Mouse (Mus musculus): ENCODE data around the gene Tpr. TPM values are rescaled to one million over a fixed set of nuclear protein-coding genes. Genes with fewer than 3 reads are reported as not detected.

Gene Tpr
- polyA plus RNA-seq, 1 experiment = 40.2 TPM

DNA sequence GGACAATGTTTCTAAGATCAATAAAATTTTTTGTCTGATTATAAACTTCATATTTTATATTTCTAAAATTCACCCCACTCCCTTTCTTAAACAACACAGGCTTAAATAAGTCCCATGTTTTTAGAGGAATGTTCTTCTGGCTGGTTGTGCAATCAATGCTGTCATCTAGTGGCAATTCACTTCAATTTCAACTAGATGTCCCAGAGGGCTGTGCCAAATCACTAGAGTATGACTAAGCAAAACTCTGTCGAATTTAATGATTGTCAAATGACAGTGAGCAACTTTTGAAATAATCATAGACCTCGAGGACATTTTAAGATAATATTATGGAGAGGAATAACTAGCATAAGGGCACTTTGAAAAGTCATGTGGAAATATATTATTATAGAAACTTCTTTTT lies 105.1 kb downstream of the Tpr start:
- H3K79me2 ChIP-seq (ENCODE audit: control insufficient read depth, insufficient read depth) = no peaks in the 10 kb centered on the region
- TF ChIP-seq POLR2AphosphoS2 (IDR thresholded peaks at IDR 0.05; ENCODE audit: insufficient read length, low read depth) (no peak), CEBPB (IDR thresholded peaks at IDR 0.05; ENCODE audit: insufficient read depth, poor library complexity, severe bottlenecking) (peak; percentile 75; the same call in 1 of the 2 replicates), SRF (IDR thresholded peaks at IDR 0.05; ENCODE audit: control insufficient read depth, insufficient read length, low read depth) (no peak), TCF3 (IDR thresholded peaks at IDR 0.05; ENCODE audit: insufficient read length, low read depth) (no peak)
- no peak overlapping the region for H3K4me3 ChIP-seq
- H3K4me2 ChIP-seq (ENCODE audit: low read depth) = peak overlapping the region; percentile 63
- H3ac ChIP-seq (ENCODE audit: control insufficient read depth, insufficient read length) = no peak overlapping the region
- H3K27me3 ChIP-seq (ENCODE audit: control insufficient read depth, insufficient read depth, insufficient read length) = no peaks in the 10 kb centered on the region
- H3K36me3 ChIP-seq (ENCODE audit: control insufficient read depth, insufficient read depth) = no peaks in the 10 kb centered on the region

DNA sequence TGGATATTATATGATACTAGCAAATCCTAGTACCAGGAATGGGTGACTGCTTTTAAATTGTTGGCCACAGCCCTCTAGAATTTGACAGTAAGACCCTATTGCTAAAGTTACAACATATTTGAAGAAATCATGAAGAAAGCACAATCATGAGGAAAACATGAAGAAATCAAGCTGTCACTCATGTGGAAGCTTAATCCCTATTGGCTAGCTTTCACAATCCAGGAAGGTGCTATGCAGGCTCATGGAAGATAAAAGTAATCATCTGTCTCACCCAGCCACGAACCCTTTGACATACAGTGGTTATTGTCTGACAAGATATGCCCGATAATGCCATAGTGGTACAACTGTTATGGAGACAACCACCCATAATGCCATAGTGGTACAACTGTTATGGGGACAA lies 105.5 kb downstream of the Tpr start:
- H3K27me3 ChIP-seq (ENCODE audit: control insufficient read depth, insufficient read depth, insufficient read length) = no peaks in the 10 kb centered on the region
- H3K4me2 ChIP-seq (ENCODE audit: low read depth) = no peak overlapping the region
- H3K36me3 ChIP-seq (ENCODE audit: control insufficient read depth, insufficient read depth) = no peaks in the 10 kb centered on the region
- H3K79me2 ChIP-seq (ENCODE audit: control insufficient read depth, insufficient read depth) = no peaks in the 10 kb centered on the region
- no peak for TF ChIP-seq POLR2AphosphoS2 (IDR thresholded peaks at IDR 0.05; ENCODE audit: insufficient read length, low read depth)
- TF ChIP-seq MYOG (IDR thresholded peaks at IDR 0.05; ENCODE audit: control insufficient read depth in 1 of 3, insufficient read depth in 1 of 3, insufficient read length in 2 of 3, low read depth in 2 of 3) = no peak
- TF ChIP-seq SRF (IDR thresholded peaks at IDR 0.05; ENCODE audit: control insufficient read depth, insufficient read length, low read depth) = no peak
- no peak for TF ChIP-seq TCF3 (IDR thresholded peaks at IDR 0.05; ENCODE audit: insufficient read length, low read depth)
- no peak for TF ChIP-seq REST (IDR thresholded peaks at IDR 0.05; ENCODE audit: insufficient read depth, insufficient read length)
- no peak for TF ChIP-seq CEBPB (IDR thresholded peaks at IDR 0.05; ENCODE audit: insufficient read depth, poor library complexity, severe bottlenecking)
- no peak for TF ChIP-seq MYOD1 (IDR thresholded peaks at IDR 0.05; ENCODE audit: control insufficient read depth in 1 of 3, insufficient read length in 2 of 3, low read depth in 2 of 3)
- TF ChIP-seq POLR2A (IDR thresholded peaks at IDR 0.05; ENCODE audit: insufficient read length, low read depth) = no peak
- no peak for TF ChIP-seq USF1 (IDR thresholded peaks at IDR 0.05; ENCODE audit: low read depth)
- no peak for TF ChIP-seq E2F4 (IDR thresholded peaks at IDR 0.05; ENCODE audit: insufficient read depth)
- no peak for TF ChIP-seq TCF12 (IDR thresholded peaks at IDR 0.05; ENCODE audit: insufficient read depth, poor library complexity, severe bottlenecking)
- TF ChIP-seq MAX (IDR thresholded peaks at IDR 0.05; ENCODE audit: low read depth) = no peak
- H3K4me3 ChIP-seq = no peak overlapping the region
- H3ac ChIP-seq (ENCODE audit: control insufficient read depth, insufficient read length) = no peak overlapping the region

Other genes starting within 250 kb of the Tpr start
- gene Pdc, start 73.4 kb upstream of the Tpr start, polyA plus RNA-seq (2012; fragmentation: generic; extraction: Trizol) = not detected
- gene Odr4, start 242 bp downstream of the Tpr start, polyA plus RNA-seq (2012; fragmentation: generic; extraction: Trizol) = 11.9 TPM
- 5.1 TPM for gene Prg4, start 73.3 kb downstream of the Tpr start, polyA plus RNA-seq (2012; fragmentation: generic; extraction: Trizol)